13 mouse cellular contexts compared by ENCODE assay signal in genomic region chr8:85450335-85450734, GRCm38 (mm10). TPM values are rescaled to one million over a fixed set of nuclear protein-coding genes. Genes with fewer than 3 reads are reported as not detected.
"Had no signal": no experiment of that assay in that cellular context is flagged by ENCODE, and none has a peak within 500 bp of the region (broad histone marks: within the 10 kb centered on the region; RNA-seq: fewer than 3 reads in every experiment).

No protein-coding gene starts in this region.

- H3K27me3 ChIP-seq: limb, embryonic 12.5 days; liver, embryonic 13.5 days; midbrain, embryonic 15.5 days; neural tube, embryonic 13.5 days had no signal

- H3K4me2 ChIP-seq: limb, embryonic 12.5 days; liver, embryonic 13.5 days; midbrain, embryonic 15.5 days; neural tube, embryonic 13.5 days had no signal

- H3K36me3 ChIP-seq: limb, embryonic 12.5 days; liver, embryonic 13.5 days; midbrain, embryonic 10.5 days; midbrain, embryonic 15.5 days; neural tube, embryonic 13.5 days had no signal

- H3K9ac ChIP-seq: limb, embryonic 12.5 days; liver, embryonic 13.5 days; midbrain, embryonic 15.5 days; neural tube, embryonic 13.5 days had no signal

- H3K27ac ChIP-seq: kidney, postnatal 0 days; layer of hippocampus, adult 2 months; limb, embryonic 12.5 days; liver, embryonic 13.5 days; midbrain, embryonic 10.5 days; midbrain, embryonic 15.5 days; neural tube, embryonic 13.5 days had no signal

- ATAC-seq: midbrain, embryonic 15.5 days had no signal

- H3K4me3 ChIP-seq: layer of hippocampus, adult 2 months; limb, embryonic 12.5 days; liver, embryonic 13.5 days; midbrain, embryonic 10.5 days; midbrain, embryonic 15.5 days; neural tube, embryonic 13.5 days had no signal

- DNase-seq: kidney, adult 9 months; kidney, postnatal 4 days; liver; liver, embryonic 13.5 days; lung, adult 18-20 months; retina, postnatal 1 day had no signal

- H3K9me3 ChIP-seq: limb, embryonic 12.5 days; liver, embryonic 13.5 days; midbrain, embryonic 10.5 days; midbrain, embryonic 15.5 days; neural tube, embryonic 13.5 days had no signal

RNA-seq across cellular contexts. Expression of gene Gpt2, which starts 42.0 kb away (rescaled TPM):
- total RNA-seq: monocyte, adult 5-6 weeks had no signal
